Mouse (Mus musculus): ENCODE results near the gene Ocln.

- no peak for TF ChIP-seq CTCF (IDR thresholded peaks at IDR 0.05; ENCODE audit: control insufficient read depth, insufficient read depth, insufficient read length)
- TF ChIP-seq CEBPB (IDR thresholded peaks at IDR 0.05; ENCODE audit: low read depth): no peak
- TF ChIP-seq MYOG (IDR thresholded peaks at IDR 0.05; ENCODE audit: control insufficient read depth, extremely low read depth, insufficient read length): no peak
These were observed 4.5 kb upstream of the Ocln start for GRCm38 (mm10) chr13:100557011-100557410.

All from C2C12 (cell line).